Mouse (Mus musculus) intestine, embryonic 16.5 days (tissue): ENCODE results near the gene Map1b. TPM values are rescaled to one million over a fixed set of nuclear protein-coding genes. Genes with fewer than 3 reads are reported as not detected.

Experiments
- ATAC-seq: fragments of 200-750 bp; cut with Nextera tagmentation; 2 replicates; pipeline ENCODE4 v1.8.0; 2017; ENCODE audit warnings: moderate TSS enrichment, moderate library complexity
- H3K27ac ChIP-seq: fragments of 300-500 bp; sonication (generic); 2 replicates; pipeline ENCODE4 v1.5.1; 2014; ENCODE audit warnings: mild to moderate bottlenecking, low read length
- H3K27me3 ChIP-seq: fragments of 300-500 bp; sonication (generic); replicated peaks from 2 replicates; pipeline ENCODE4 v1.6.1; 2014; ENCODE audit warnings: low read length, control low read depth, mixed read lengths; ENCODE audit not compliant: control insufficient read depth, insufficient read depth
- H3K36me3 ChIP-seq: fragments of 300-500 bp; sonication (generic); 2 replicates; pipeline ENCODE4 v1.6.1; 2014; ENCODE audit warnings: low read length, control low read depth; ENCODE audit not compliant: control insufficient read depth, insufficient read depth
- H3K4me1 ChIP-seq: fragments of 300-500 bp; sonication (generic); 2 replicates; pipeline ENCODE4 v1.6.1; 2014; ENCODE audit warnings: low read length, control low read depth, mixed read lengths; ENCODE audit not compliant: control insufficient read depth, insufficient read depth
- H3K4me2 ChIP-seq: fragments of 300-500 bp; sonication (generic); 2 replicates; pipeline ENCODE4 v1.6.1; 2014; ENCODE audit warnings: low read depth, low read length, control low read depth
- H3K4me3 ChIP-seq: fragments of 300-500 bp; sonication (generic); 2 replicates; pipeline ENCODE4 v1.5.1; 2014; ENCODE audit warnings: mild to moderate bottlenecking, low read length
- H3K9ac ChIP-seq: fragments of 300-500 bp; sonication (generic); 2 replicates; pipeline ENCODE4 v1.6.1; 2014; ENCODE audit warnings: low read depth, low read length
- H3K9me3 ChIP-seq: fragments of 300-500 bp; sonication (generic); 2 replicates; pipeline ENCODE4 v1.6.1; 2016; ENCODE audit warnings: low read length, control low read depth; ENCODE audit not compliant: control insufficient read depth
- WGBS: fragments of 180-500 bp; shearing (Covaris S2); extraction: QIAGEN DNeasy Blood & Tissue Kit; methylation state at CpG from one replicate; pipeline ENCODE4 v1.1.7; 2014; 5-methylcytosine and 5-hydroxymethylcytosine counted together
- polyA plus RNA-seq: library from polyadenylated mRNA; unstranded; fragments of >200 nt; fragmentation: Nextera tagmentation; extraction: Ambion mirVana; gene quantifications from 2 replicates; pipeline ENCODE4 v1.2.1, GENCODE M21; 2015

Gene Map1b
- polyA plus RNA-seq, 1 experiment from 2014 or later: 91.4 TPM

DNA sequence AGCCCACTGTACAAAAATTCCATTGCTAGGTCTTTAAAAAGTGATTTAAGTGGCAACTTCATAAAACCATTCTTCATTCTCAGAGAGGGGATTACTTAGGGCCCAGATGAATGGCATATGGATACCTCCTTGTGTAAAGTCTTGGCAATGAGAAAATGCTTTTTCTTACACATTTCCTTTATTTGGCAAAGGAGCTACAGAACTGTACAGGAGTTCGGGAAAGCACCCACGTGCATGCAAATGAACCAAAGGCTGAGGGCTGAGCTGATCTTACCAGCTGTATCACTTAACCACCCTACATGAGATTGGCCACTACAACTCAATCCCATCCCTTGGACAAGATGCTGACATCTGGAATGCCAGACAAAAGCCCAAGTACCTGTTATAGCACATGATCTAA lies 76.1 kb downstream of the Map1b start:
- ATAC-seq: no peak
- WGBS: 91% methylated on average over 2 of the region's 2 CpGs
- H3K27me3 ChIP-seq: no peaks in the 10 kb centered on the region
- H3K9me3 ChIP-seq: no peaks in the 10 kb centered on the region
- H3K4me3 ChIP-seq: no peak overlapping the region
- no peaks in the 10 kb centered on the region; the same call in 1 of the 2 replicates for H3K4me1 ChIP-seq
- H3K27ac ChIP-seq: no peak overlapping the region
- no peak overlapping the region for H3K4me2 ChIP-seq
- H3K36me3 ChIP-seq: no peaks in the 10 kb centered on the region
- H3K9ac ChIP-seq: no peak overlapping the region

DNA sequence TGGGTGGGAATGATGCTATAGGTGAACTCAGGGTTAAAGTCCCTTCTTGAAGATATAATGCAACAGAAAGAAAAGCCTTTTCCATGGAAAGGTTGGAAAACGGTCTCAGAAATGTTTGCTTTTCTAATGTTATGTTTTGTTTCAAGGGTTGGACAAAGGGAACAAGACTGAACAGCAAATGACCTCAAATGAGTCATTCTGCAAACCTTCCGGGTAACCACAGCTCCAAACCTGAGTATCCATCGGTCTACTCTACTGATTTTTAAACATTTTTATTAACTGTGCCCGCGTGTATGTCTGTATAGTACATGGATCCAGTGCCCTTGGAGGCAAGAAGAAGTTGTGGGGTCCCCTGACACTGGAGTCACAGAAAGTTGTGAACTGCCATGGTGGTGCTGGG lies 77.0 kb downstream of the Map1b start:
- Histone ChIP-seq H3K9ac (no peak overlapping the region), H3K4me2 (no peak overlapping the region), H3K4me3 (no peak overlapping the region), H3K4me1 (no peaks in the 10 kb centered on the region; the same call in 1 of the 2 replicates), H3K27me3 (no peaks in the 10 kb centered on the region), H3K9me3 (no peaks in the 10 kb centered on the region), H3K36me3 (no peaks in the 10 kb centered on the region), H3K27ac (no peak overlapping the region)
- WGBS: 89% methylated on average over 5 of the region's 5 CpGs
- no peak for ATAC-seq

DNA sequence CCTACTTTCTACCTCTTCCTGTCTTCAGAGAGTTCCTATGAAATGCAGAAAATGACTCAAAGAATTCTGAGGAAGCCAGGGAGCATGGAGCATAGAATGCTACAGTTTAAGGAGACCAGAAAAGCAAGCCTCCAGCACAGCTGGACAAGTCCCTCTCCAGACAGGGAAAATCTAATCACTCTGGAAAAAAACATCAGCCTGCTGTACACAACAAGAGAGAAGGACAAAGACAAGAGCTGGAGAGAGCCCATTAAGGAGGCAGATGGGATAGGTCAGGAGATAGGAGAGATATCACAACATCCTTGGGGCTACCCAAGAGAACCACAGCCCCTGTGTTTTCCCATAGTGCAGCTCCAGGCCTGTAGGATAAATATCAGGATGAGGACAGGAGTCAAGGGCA lies 79.3 kb downstream of the Map1b start:
- Histone ChIP-seq H3K4me1 (no peaks in the 10 kb centered on the region; the same call in 1 of the 2 replicates), H3K4me2 (no peak overlapping the region), H3K36me3 (no peaks in the 10 kb centered on the region), H3K27ac (no peak overlapping the region), H3K4me3 (no peak overlapping the region), H3K27me3 (no peaks in the 10 kb centered on the region), H3K9me3 (no peaks in the 10 kb centered on the region), H3K9ac (no peak overlapping the region)
- no peak for ATAC-seq

DNA sequence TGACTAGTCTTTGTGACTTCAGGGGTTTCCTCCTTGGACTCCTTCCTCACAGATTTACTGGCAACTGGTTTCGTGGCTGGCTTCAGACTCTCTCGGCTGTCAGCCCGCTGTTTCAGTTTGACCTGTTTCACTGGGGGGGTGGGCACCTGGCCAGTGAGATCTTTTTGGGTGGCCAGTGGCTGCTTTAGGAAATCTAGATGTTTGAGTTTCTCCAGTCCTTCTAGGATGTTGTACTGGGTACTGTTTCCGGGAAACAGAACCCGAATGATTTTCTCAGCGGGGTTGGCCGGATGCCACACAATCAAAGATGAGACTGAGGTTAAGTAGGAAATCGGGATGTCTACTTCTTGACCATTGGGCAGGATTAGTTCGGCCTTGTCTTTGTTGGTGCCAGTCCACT lies 81.8 kb downstream of the Map1b start:
- H3K4me1 ChIP-seq: no peaks in the 10 kb centered on the region
- no peaks in the 10 kb centered on the region for H3K9me3 ChIP-seq
- no peak overlapping the region for H3K4me2 ChIP-seq
- WGBS: 96% methylated on average over 9 of the region's 9 CpGs
- H3K36me3 ChIP-seq: no peaks in the 10 kb centered on the region
- no peak for ATAC-seq
- no peak overlapping the region for H3K4me3 ChIP-seq
- H3K27ac ChIP-seq: no peak overlapping the region
- no peak overlapping the region for H3K9ac ChIP-seq
- no peaks in the 10 kb centered on the region for H3K27me3 ChIP-seq

DNA sequence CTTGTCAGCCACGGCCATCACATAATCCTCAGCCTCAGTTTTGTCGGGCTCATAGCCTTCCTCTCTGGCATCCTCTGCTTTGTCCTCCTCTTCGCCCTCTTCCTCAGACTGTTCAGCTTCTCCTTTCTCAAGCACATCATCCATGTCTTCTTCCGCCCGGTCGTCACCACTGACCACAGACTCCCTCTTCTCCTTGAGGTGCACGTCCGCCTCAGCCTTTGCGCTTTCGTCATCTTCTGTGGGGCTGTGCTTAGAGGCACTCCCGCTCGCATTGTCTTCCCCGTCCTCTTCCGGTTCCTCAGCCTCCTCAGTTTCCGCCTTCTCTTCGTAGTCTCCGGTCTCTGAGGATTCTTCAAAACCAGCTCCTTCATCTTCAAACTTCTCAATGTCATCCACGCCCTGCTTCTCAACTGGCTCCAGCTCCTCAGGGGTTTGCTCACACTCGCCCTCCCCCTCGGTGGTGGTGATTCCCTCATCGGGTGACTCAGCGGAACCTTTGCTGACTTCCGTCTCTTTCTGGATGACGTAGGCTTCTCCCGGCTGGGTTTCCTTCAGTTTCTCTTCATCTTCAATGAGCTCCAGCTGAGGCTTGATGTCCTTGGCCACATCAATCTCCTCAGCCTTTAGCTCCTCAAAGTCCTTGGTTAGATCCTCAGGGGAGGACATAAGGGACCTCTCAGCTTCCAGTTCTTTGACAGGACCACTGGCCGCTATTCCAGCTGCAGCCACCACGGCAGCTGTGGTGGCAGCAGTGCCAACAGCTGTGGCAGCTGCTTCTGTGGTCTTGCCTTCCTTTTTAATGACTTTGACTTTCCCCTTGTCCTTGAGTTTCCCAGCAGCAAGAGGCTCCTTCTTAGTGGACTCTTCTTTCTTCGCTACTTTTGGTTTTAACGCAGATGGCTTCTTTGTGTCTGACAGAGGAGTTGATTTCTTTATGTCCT lies 83.0 kb downstream of the Map1b start:
- Histone ChIP-seq H3K9ac (no peak overlapping the region), H3K9me3 (no peaks in the 10 kb centered on the region), H3K27ac (no peak overlapping the region), H3K4me3 (no peak overlapping the region), H3K4me1 (no peaks in the 10 kb centered on the region), H3K27me3 (no peaks in the 10 kb centered on the region), H3K4me2 (no peak overlapping the region), H3K36me3 (no peaks in the 10 kb centered on the region)
- no peak for ATAC-seq
- 96% methylated on average over 29 of the region's 29 CpGs for WGBS

DNA sequence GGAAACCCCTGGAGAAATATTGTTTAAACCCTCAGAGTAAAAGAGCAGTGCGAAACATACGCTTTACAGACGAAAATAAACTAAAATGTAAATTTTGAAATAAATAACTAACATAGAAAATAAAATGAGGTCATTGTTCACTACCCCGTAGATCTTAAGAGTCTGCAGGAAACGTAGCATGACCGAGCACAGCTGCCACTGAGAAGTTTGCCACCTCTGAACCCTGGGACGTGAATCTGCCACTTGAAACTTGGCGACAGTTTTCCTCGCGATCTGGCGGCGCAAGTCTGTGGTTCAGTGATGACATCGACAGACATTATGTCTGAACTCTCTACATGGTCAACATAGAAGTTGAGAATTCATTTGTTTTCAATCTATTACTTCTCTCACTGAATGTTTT lies 92.8 kb downstream of the Map1b start:
- ATAC-seq: no peak
- WGBS: 80% methylated on average over 13 of the region's 13 CpGs
- Histone ChIP-seq H3K4me3 (no peak overlapping the region), H3K4me1 (no peaks in the 10 kb centered on the region), H3K4me2 (no peak overlapping the region), H3K9me3 (no peaks in the 10 kb centered on the region), H3K9ac (no peak overlapping the region), H3K27ac (no peak overlapping the region), H3K36me3 (no peaks in the 10 kb centered on the region), H3K27me3 (no peaks in the 10 kb centered on the region)

DNA sequence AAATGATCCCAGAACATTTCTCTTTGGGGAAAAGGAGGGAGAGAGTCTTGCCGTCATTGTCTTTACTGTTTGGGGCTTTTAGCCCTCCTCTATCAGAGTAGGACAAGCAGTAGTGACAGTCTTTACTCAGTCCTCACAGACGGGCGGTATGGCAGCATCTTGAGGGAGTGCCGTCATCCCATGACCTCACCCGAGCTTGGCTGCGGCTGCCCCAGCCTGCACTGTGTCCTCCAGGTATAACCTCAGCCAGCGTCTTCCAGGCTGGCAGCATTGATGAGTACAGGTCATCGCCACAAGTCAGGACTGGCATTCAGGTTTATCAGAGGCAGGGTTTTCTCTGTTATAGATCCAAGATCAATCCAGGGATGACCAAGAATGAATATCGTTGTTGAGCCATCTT lies 99.7 kb downstream of the Map1b start:
- Histone ChIP-seq H3K4me2 (no peak overlapping the region), H3K36me3 (peaks cover 5% of the 10 kb centered on the region; the same call in 1 of the 2 replicates), H3K4me3 (no peak overlapping the region), H3K9me3 (no peaks in the 10 kb centered on the region), H3K9ac (no peak overlapping the region), H3K27ac (no peak overlapping the region), H3K27me3 (no peaks in the 10 kb centered on the region), H3K4me1 (peaks cover 4% of the 10 kb centered on the region; the same call in 1 of the 2 replicates)
- no peak for ATAC-seq
- 75% methylated on average over 9 of the region's 9 CpGs for WGBS

DNA sequence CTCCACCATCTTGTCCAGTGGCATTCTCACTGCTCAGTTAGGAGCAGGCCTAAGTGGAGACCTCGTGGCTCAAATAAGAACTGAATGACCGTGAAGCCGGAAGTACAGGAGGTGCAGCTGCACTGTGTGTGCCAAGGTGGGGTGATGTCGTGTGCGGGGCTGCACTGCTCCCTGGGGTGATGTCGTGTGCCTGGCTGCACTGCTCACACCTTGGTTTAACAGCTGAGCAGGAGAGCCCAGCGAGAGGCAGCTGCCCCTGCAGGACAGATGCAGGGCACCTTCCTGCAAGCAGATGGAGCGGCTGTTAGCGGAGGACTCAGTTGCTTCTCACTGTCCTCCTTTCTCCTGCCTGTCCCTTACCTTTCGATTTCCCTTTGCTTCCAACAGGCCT lies 102.0 kb downstream of the Map1b start:
- H3K27ac ChIP-seq: no peak overlapping the region
- 63% methylated on average over 10 of the region's 10 CpGs for WGBS
- ATAC-seq: no peak
- H3K36me3 ChIP-seq: peaks cover 5% of the 10 kb centered on the region; the same call in 1 of the 2 replicates
- H3K27me3 ChIP-seq: no peaks in the 10 kb centered on the region
- H3K4me1 ChIP-seq: peaks cover 4% of the 10 kb centered on the region; the same call in 1 of the 2 replicates
- H3K4me3 ChIP-seq: no peak overlapping the region
- H3K9ac ChIP-seq: no peak overlapping the region
- no peaks in the 10 kb centered on the region for H3K9me3 ChIP-seq
- no peak overlapping the region for H3K4me2 ChIP-seq

GRCm38 (mm10) chr13:99413481-99414351 lies 102.6 kb downstream of the Map1b start:
- H3K4me1 ChIP-seq: peaks cover 4% of the 10 kb centered on the region; the same call in 1 of the 2 replicates
- ATAC-seq: no peak
- 55% methylated on average over 13 of the region's 13 CpGs for WGBS
- H3K9me3 ChIP-seq: no peaks in the 10 kb centered on the region
- H3K36me3 ChIP-seq: peaks cover 5% of the 10 kb centered on the region; the same call in 1 of the 2 replicates
- H3K4me3 ChIP-seq: no peak overlapping the region
- no peak overlapping the region for H3K9ac ChIP-seq
- H3K4me2 ChIP-seq: no peak overlapping the region
- no peaks in the 10 kb centered on the region for H3K27me3 ChIP-seq
- H3K27ac ChIP-seq: no peak overlapping the region
